Mouse (Mus musculus) G1E (cell line): ENCODE data around the gene Tlk2.

Source experiments
- CTCF ChIP-seq: IDR thresholded peaks from 2 replicates; pipeline ENCODE4 v1.5.1; 2012; ENCODE audit warnings: low read depth, low read length, inconsistent platforms, mixed read lengths
- GATA1 ChIP-seq: IDR thresholded peaks from 2 replicates; pipeline ENCODE4 v1.6.1; 2012; ENCODE audit warnings: borderline replicate concordance, low read length, inconsistent platforms, mixed read lengths
- POLR2AphosphoS5 ChIP-seq: IDR thresholded peaks from 2 replicates; pipeline ENCODE4 v1.6.1; 2012; ENCODE audit warnings: low read depth, low read length, inconsistent platforms; ENCODE audit not compliant: insufficient replicate concordance
- TAL1 ChIP-seq: conservative IDR thresholded peaks from 2 replicates; pipeline ENCODE4 v1.6.1; 2012; ENCODE audit warnings: low read depth, low read length, inconsistent platforms, mixed read lengths

- TF ChIP-seq CTCF (no peak), TAL1 (no peak), GATA1 (no peak), POLR2AphosphoS5 (no peak)
These were observed 137.5 kb downstream of the Tlk2 start for GRCm38 (mm10) chr11:105316121-105316520.
